Mouse (Mus musculus) adrenal gland, adult 18-20 months (tissue): ENCODE data around the gene Zfp207. TPM values are rescaled to one million over a fixed set of nuclear protein-coding genes. Genes with fewer than 3 reads are reported as not detected.
"Not testable (repeated sequence)": the region's sequence is repeated elsewhere in the genome, so short reads cannot be mapped to it uniquely, and the experiment has no call there.

Experiments used
- DNase-seq, 2 experiments: peaks; one replicate each; pipeline ENCODE4 v3.0.0; 2021 to 2022; ENCODE audit warnings: low spot score in 2 of 2
- long read RNA-seq, 2 experiments: library from polyadenylated mRNA; stranded (forward); transcript quantifications; one replicate each; pipeline ENCODE4 v2.0.0; 2021
- total RNA-seq, 2 experiments: library from RNA; stranded (reverse); gene quantifications; 1 replicate in 1 of 2; 2 replicates in 1 of 2; pipeline ENCODE4 v1.2.3; 2021

Zfp207 gene
- 100 to 1,000 TPM; 115 to 123 TPM for total RNA-seq
- long read RNA-seq, experiment 1, transcript Zfp207-202 (12 exons, 1,562 nt) = minor isoform, 6 of 42 reads
- long read RNA-seq, experiment 1, transcript Zfp207-201 (11 exons, 2,245 nt) = major isoform, 24 of 42 reads
- long read RNA-seq, experiment 1, partial matches to known transcripts = 2 of 42 reads
- long read RNA-seq, experiment 1, other reads (novel, unspliced or antisense) = 9 of 42 reads
- long read RNA-seq, experiment 2, transcript Zfp207-201 (11 exons, 2,245 nt) = major isoform, 10 of 23 reads
- long read RNA-seq, experiment 2, partial matches to known transcripts = 9 of 23 reads
- long read RNA-seq, experiment 2, other reads (novel, unspliced or antisense) = 2 of 23 reads

DNA sequence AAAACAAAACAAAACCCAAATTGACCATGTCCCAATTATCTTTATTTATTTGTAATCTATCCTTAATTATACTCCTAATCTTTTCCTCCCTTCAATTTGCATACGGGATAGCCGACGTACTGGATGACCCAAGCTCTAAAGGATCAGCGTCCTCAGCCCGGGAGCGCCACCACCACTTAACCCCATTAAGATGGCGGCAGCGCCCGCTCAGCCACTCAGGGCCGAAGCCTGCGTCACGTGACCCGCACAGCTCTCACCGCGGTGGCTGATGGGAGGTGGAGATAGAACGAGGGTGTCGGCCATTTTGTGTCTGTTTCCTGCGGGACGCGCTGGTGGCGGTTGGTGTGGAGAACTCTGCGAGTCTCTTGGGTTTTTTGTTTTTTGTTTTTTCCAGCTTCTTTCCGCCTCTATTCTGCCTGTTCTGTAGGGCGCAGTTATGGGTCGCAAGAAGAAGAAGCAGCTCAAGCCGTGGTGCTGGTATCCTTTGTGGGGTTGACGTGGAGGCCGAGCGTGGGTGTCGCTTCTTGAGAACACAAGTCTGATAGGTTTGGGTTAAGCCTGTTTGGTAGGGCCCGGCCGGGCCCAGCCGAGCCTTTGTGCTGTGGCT lies at the start of gene Zfp207:
Gene Zfp207 (plus strand): TSS at position 261 of the 607 bp plus-strand sequence.
- DNase-seq = peak; percentile 95 to 96

DNA sequence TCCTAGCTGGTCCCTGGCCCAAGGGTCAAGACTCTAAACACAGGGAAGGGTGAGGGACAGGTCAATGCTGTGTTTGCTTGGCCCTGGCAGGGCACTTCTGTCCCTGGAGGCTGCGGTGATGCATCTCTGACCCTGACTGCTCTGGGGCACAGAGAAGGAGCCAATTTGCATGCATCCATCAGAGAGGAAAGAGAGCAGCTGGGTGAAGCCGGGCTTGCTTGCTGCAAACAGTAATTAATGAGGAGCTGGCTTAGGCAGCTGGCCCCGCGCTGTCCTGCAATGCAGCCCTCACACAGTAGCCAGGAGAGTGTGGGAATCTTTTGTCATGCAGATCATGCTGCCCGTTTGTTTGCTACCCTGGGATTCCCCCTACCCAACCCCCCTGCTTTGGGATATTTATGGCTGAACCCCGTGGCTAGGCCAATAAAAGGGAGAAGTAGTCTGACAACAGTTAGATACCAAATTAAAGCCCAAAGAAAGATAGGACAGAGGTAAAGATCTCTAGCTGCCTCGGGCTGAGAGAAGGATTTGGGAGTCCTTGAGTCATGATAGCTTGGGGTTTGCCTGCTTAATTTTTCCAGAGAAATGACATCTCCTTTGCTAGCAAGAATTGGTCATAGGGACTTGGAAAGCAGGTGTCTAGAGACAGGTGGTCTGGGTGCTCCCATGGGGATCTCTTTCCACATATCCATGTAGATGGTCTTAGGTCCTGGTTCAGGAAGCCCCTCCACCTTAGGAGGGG lies 47.3 kb upstream of the Zfp207 start:
- DNase-seq = peak in 1 of 2 experiments; percentile 31

DNA sequence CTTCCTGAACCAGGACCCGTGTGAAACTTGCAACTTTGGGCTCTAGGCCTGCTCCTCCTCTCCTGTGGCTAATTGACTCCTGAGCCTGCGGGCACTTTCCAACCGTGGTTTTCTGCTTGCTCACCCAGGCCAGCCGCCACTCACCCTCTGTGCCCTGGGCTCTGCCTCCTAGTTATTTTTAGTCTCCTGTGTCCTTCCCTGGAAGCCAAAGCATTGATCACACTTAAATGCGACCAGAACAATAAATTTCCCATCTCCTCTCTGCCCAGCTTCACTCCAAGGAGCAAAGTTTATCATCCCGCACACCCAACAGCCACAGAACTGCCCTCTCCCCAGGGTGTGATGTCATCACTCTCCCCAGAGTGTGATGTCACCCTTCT lies 46.7 kb upstream of the Zfp207 start:
- DNase-seq = peak in 1 of 2 experiments; percentile 33

DNA sequence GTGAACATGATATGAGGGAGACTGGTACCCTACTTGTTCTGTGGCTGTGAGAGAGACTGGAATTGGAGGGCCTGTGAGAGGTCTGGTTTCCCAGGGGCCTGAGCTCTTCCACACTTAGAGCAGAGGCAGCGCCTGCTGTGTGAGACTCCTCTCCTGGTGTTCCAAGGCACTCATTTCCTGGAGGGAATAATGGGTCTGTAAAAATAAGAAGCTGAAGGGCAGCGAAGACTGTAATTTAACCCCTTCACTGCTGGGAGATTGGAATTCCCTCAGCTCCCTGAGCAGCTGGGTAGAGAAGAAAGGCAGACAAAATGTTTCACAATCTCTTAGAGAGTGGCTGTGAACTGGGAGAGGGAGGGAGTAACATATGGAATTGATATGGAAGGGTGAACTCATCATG lies 40.6 kb upstream of the Zfp207 start:
- DNase-seq = no peak

- DNase-seq = peak; percentile 89 to 90
Measured at GRCm38 (mm10) chr11:80351832-80352430, 31.1 kb upstream of the Zfp207 start.

DNA sequence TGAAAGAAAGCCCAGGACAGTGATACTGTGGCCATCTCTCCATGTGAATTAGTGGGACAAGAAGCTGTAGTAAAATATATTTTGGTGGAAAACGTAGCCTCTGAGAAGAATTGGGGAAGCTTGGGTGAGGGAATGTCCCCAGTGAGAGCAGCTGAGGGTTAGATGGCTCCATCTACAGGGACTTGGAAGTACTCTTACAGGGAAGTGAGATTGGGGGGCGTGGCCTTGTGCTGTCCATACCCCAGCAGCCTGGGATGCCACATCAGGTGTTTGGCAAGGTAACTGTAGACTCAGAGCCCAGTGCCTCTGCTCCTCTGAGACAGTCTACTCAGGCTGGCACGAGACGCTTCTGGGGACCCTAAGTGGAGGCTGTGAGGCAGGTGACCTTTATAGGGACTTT lies 28.2 kb upstream of the Zfp207 start:
- no peak for DNase-seq

GRCm38 (mm10) chr11:80368949-80369348 lies 14.1 kb upstream of the Zfp207 start:
- DNase-seq = no peak

- no peak for DNase-seq
Measured at GRCm38 (mm10) chr11:80376651-80377050, 6.4 kb upstream of the Zfp207 start.

DNA sequence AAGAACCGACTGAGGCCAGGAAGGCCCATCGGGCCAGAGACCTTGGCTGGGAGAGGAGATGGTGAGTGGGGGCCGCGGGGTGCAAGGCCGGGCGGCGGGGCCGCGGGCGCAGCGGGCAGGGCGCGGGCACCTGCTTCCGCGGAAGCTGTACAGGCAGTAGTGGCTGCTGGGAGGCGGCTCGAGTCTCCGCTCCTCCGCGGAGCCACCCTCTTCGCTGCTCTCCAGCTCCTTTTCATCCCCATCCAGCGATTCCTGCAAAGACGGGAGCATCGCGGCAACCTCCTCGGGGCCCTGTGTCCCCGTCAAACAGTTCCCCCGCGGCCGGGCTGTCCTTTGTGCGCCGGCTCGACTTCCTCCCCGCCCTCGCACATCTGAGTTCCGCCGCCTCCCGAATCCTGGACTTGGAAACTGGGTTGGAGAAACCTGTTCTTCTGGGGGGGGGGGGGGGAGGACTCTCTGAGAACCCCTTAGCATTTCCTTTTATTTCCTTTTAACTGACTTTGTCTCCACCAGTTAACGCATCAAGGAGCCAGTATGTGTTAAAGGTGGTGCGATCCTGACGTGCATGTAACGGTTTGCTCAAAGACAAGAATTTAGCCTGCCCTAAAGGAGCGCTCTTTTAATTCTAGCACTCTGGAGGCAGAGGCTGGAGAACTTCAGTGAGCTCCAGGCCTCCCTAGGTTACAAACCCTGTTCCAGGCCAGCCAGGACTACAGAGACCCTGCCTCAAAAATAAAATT lies 5.2 kb upstream of the Zfp207 start, which contains the start of gene 5730455P16Rik:
Gene 5730455P16Rik (minus strand): TSS at position 323 of the 740 bp plus-strand sequence.
- DNase-seq = peak; percentile 78 to 83

GRCm38 (mm10) chr11:80378452-80379068 lies 4.5 kb upstream of the Zfp207 start:
- not testable (repeated sequence) for DNase-seq

DNA sequence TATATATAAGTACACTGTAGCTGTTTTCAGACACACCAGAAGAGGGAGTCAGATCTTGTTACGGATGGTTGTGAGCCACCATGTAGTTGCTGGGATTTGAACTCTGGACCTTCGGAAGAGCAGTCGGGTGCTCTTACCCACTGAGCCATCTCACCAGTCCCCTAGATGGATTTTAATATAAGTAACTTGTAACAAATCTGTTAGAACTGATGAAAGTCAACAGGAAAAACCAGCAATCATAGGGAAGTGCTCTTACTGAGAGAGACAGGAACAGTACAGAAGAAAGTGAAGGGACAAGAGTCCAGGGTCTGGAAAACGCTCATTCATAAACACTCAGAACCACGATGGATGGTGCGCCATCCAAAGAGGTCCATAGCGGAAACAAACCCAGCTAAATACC lies 3.9 kb upstream of the Zfp207 start:
- DNase-seq = not testable (repeated sequence)

- peak; percentile 32 to 36 for DNase-seq
Measured at GRCm38 (mm10) chr11:80382626-80383018, 457 bp upstream of the Zfp207 start.

DNA sequence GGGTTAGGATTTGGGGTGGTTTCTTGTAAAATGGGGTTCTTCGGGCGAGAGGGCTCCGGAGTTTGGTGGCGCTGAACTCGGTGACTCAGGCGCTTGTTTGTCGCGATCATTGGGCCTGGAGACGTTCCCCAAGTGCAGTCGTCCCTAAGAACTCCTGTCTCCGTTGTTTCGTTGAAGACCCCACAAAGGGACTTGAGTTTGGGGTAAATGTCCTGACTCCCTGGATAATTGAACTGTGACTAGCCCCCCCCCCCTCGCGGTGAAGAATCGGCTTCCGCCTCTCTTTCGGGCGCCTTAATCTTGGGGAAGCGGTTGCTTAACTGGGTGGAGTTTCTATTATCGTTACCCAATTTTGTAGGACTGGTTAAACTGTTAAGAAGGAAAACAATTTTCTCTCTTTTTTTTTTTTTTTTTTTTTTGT lies 557 bp downstream of the Zfp207 start:
- no peak for DNase-seq

GRCm38 (mm10) chr11:80384461-80384860 lies 1.4 kb downstream of the Zfp207 start:
- DNase-seq = no peak

- DNase-seq = no peak
Measured at GRCm38 (mm10) chr11:80385055-80385454, 2.0 kb downstream of the Zfp207 start.

DNA sequence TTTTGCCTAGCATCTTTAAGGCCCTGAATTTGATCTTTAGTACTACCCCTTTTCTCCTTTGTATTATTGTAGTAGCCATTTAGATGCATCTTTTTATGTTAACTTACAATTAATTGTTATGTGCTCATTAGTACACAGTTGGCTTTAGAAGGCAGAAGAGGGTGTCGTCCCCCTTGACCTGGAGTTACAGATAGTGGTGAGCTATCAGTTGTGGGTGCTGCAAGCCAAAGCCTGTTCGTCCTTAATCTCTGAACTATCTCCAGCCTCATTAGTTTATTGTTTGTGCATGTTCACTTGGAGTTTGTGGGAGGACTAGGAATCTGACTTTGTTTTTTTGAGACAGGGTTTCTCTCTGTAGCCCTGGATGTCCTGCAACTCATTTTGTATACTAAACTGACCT lies 3.7 kb downstream of the Zfp207 start:
- DNase-seq = no peak

DNA sequence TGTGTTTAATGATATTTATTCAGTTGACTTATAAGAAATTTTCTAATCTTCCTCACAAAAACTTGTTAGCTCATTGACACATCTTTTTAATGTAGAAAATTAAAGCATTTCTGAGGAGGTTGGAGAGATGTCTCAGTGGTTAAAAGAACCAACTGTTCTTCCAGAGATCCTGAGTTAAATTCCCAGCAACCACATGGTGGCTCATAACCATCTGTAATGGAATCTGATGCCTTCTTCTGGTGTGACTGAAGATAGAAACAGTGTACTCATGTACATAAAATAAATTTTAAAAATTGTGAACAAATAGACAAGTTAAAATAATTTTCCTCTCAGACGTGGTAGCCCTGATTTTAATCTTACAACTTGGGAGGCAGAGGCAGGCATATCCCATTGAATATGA lies 6.8 kb downstream of the Zfp207 start:
- no peak for DNase-seq

DNA sequence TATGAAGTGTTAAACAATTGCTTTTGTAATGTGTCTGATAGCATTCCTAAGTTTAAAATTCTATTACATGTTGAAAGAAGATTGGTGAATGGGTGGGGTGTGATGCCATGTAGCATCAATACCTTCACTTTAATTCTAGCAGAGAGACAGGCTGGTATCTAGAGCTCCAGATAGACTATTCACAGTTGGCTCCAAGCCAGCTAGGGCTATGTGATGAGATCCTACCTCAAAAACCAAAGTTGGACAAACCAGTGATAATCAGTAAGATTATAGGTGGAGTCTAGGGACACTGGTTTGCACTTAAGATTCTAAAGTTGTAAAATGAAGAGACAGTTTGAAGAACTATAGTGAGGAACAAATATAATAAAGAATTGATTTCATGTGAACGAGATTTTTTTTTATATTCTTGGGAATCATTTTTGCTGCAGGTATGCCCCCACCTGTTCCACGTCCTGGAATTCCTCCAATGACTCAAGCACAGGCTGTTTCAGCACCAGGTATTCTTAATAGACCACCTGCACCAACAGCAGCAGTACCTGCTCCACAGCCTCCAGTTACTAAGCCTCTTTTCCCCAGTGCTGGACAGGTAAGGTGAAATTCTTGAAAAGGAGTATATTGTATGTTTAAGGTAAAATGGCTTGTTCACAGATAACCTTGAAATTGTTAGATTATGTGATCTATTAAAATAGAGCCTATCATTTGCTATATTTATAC lies 8.5 kb downstream of the Zfp207 start:
- DNase-seq = no peak

DNA sequence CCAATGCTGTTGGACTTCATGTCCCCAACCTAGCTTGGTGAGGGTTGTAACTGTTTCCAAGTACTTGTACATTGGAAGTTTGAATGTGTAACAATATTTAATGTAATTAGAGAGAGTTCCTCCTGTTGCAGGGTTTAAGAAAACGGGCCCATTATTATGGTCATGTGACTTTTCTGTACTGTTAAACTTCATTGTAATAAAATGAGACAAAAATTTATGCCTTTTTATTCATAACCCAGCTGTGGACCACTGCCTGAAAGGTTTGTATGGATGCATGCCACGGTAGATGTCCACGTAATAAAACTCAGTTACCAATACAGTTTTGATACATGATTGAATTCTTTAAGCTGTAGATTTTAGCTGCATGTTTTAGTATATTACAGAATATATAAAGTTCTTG lies 12.9 kb downstream of the Zfp207 start:
- DNase-seq = no peak

GRCm38 (mm10) chr11:80396617-80397016 lies 13.5 kb downstream of the Zfp207 start:
- no peak for DNase-seq
